Mouse (Mus musculus): ENCODE measurements at regions not wholly inside any gene's neighbourhood (a gene's known extent, or its start where the extent isn't known, plus 50 kb on each side); places are given as distances from the start of the nearest gene placed in this dataset.

DNA sequence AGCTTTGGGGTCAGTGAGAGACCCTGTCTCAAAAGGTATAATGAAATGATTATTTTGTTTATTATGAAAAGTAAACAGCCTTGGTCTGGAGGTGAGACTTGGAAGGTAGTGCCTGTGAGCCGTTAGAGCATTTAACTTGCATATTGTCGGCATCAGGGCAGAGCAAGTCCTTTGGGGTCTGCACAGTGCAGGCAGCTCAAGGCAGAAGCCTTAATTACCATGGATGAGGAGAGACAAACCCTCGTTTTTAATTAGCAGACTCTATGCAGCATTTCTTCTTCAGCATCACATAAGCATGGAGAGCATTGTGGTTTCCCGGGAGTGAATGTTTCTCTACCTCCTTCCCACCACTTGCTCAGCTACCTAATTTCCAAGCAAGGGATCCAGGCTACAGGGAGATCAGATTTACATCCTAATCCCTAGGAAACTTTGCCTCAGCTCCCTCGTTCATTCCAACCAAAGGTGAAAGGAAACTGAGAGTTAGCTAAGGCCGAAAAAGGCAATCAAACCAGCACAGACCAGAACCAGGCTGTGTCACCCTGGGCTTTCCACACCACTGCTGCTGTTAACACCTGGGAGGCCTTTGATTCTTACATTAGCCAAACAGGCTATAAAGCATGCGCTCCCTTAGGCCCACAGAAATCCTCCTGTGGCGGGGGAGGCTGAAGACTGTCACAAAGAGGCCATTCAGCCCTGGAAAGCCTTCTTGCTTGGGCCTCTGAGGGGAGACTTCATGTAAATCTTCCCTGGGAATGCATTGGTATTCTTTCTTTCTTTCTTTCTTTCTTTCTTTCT is 120.9 kb upstream of the Trib2 start:
- no peak overlapping the region for H3K4me3 ChIP-seq (ENCODE audit: low read depth, low read length)
- no peak for ATAC-seq (ENCODE audit: insufficient number of reproducible peaks, insufficient read depth, low FRiP score, low read depth)
- H3K9ac ChIP-seq (replicated peaks; ENCODE audit: low read depth, low read length), result no peak overlapping the region
- H3K27me3 ChIP-seq (ENCODE audit: control insufficient read depth, insufficient read depth, low read length), result no peaks in the 10 kb centered on the region
- 52% methylated on average over 8 of the region's 8 CpGs for whole genome bisulfite sequencing
- H3K9me3 ChIP-seq (ENCODE audit: control insufficient read depth, low read depth, low read length), result no peaks in the 10 kb centered on the region
- H3K27ac ChIP-seq (ENCODE audit: low read length), result no peak overlapping the region
- H3K4me2 ChIP-seq (replicated peaks; ENCODE audit: low read depth, low read length), result no peak overlapping the region
- H3K36me3 ChIP-seq (ENCODE audit: control insufficient read depth, insufficient read depth, low read length), result no peaks in the 10 kb centered on the region
- no peaks in the 10 kb centered on the region for H3K4me1 ChIP-seq (ENCODE audit: control insufficient read depth, insufficient read depth, low read length)

GRCm38 (mm10) chr12:15932067-15932466 is 115.3 kb upstream of the Trib2 start:
- Histone ChIP-seq H3K27me3 (ENCODE audit: control insufficient read depth, insufficient read depth, low read length) (no peaks in the 10 kb centered on the region), H3K9me3 (ENCODE audit: control insufficient read depth, low read depth, low read length) (no peaks in the 10 kb centered on the region), H3K27ac (ENCODE audit: low read length) (no peak overlapping the region), H3K4me3 (ENCODE audit: low read depth, low read length) (no peak overlapping the region), H3K9ac (replicated peaks; ENCODE audit: low read depth, low read length) (no peak overlapping the region), H3K36me3 (ENCODE audit: control insufficient read depth, insufficient read depth, low read length) (no peaks in the 10 kb centered on the region), H3K4me2 (replicated peaks; ENCODE audit: low read depth, low read length) (no peak overlapping the region), H3K4me1 (ENCODE audit: control insufficient read depth, insufficient read depth, low read length) (no peaks in the 10 kb centered on the region)
- WGBS, result 84% methylated on average over 4 of the region's 4 CpGs
- ATAC-seq (ENCODE audit: insufficient number of reproducible peaks, insufficient read depth, low FRiP score, low read depth), result no peak

GRCm38 (mm10) chr12:15931535-15931934 is 114.8 kb upstream of the Trib2 start:
- 95% methylated on average over 4 of the region's 4 CpGs for WGBS
- no peak for ATAC-seq (ENCODE audit: insufficient number of reproducible peaks, insufficient read depth, low FRiP score, low read depth)
- H3K27ac ChIP-seq (ENCODE audit: low read length), result no peak overlapping the region

GRCm38 (mm10) chr12:15930155-15930554 is 113.4 kb upstream of the Trib2 start:
- Histone ChIP-seq H3K4me2 (replicated peaks; ENCODE audit: low read depth, low read length) (no peak overlapping the region), H3K4me3 (ENCODE audit: low read depth, low read length) (no peak overlapping the region)

More at GRCm38 (mm10) chr12:15931535-15931934, 114.8 kb upstream of the Trib2 start:
- Histone ChIP-seq H3K4me3 (ENCODE audit: low read depth, low read length) (no peak overlapping the region), H3K4me2 (replicated peaks; ENCODE audit: low read depth, low read length) (no peak overlapping the region), H3K9me3 (ENCODE audit: control insufficient read depth, low read depth, low read length) (no peaks in the 10 kb centered on the region), H3K4me1 (ENCODE audit: control insufficient read depth, insufficient read depth, low read length) (no peaks in the 10 kb centered on the region), H3K27me3 (ENCODE audit: control insufficient read depth, insufficient read depth, low read length) (no peaks in the 10 kb centered on the region), H3K36me3 (ENCODE audit: control insufficient read depth, insufficient read depth, low read length) (no peaks in the 10 kb centered on the region), H3K9ac (replicated peaks; ENCODE audit: low read depth, low read length) (no peak overlapping the region)

GRCm38 (mm10) chr12:15929541-15929940 is 112.8 kb upstream of the Trib2 start:
- Histone ChIP-seq H3K27ac (ENCODE audit: low read length) (no peak overlapping the region), H3K4me2 (replicated peaks; ENCODE audit: low read depth, low read length) (no peak overlapping the region), H3K4me1 (ENCODE audit: control insufficient read depth, insufficient read depth, low read length) (no peaks in the 10 kb centered on the region), H3K9me3 (ENCODE audit: control insufficient read depth, low read depth, low read length) (no peaks in the 10 kb centered on the region), H3K9ac (replicated peaks; ENCODE audit: low read depth, low read length) (no peak overlapping the region), H3K27me3 (ENCODE audit: control insufficient read depth, insufficient read depth, low read length) (no peaks in the 10 kb centered on the region), H3K4me3 (ENCODE audit: low read depth, low read length) (no peak overlapping the region), H3K36me3 (ENCODE audit: control insufficient read depth, insufficient read depth, low read length) (no peaks in the 10 kb centered on the region)
- WGBS, result 65% methylated on average over 1 of the region's 1 CpGs
- no peak for ATAC-seq (ENCODE audit: insufficient number of reproducible peaks, insufficient read depth, low FRiP score, low read depth)

More at GRCm38 (mm10) chr12:15930155-15930554, 113.4 kb upstream of the Trib2 start:
- H3K27me3 ChIP-seq (ENCODE audit: control insufficient read depth, insufficient read depth, low read length), result no peaks in the 10 kb centered on the region
- no peaks in the 10 kb centered on the region for H3K4me1 ChIP-seq (ENCODE audit: control insufficient read depth, insufficient read depth, low read length)
- no peaks in the 10 kb centered on the region for H3K9me3 ChIP-seq (ENCODE audit: control insufficient read depth, low read depth, low read length)
- no peak overlapping the region for H3K9ac ChIP-seq (replicated peaks; ENCODE audit: low read depth, low read length)
- H3K36me3 ChIP-seq (ENCODE audit: control insufficient read depth, insufficient read depth, low read length), result no peaks in the 10 kb centered on the region
- ATAC-seq (ENCODE audit: insufficient number of reproducible peaks, insufficient read depth, low FRiP score, low read depth), result no peak
- H3K27ac ChIP-seq (ENCODE audit: low read length), result no peak overlapping the region
- 91% methylated on average over 3 of the region's 3 CpGs for WGBS

- Histone ChIP-seq H3K4me3 (ENCODE audit: low read depth, low read length) (no peak overlapping the region), H3K4me2 (replicated peaks; ENCODE audit: low read depth, low read length) (no peak overlapping the region), H3K4me1 (ENCODE audit: control insufficient read depth, insufficient read depth, low read length) (no peaks in the 10 kb centered on the region), H3K9ac (replicated peaks; ENCODE audit: low read depth, low read length) (no peak overlapping the region), H3K27me3 (ENCODE audit: control insufficient read depth, insufficient read depth, low read length) (no peaks in the 10 kb centered on the region), H3K27ac (ENCODE audit: low read length) (no peak overlapping the region), H3K36me3 (ENCODE audit: control insufficient read depth, insufficient read depth, low read length) (no peaks in the 10 kb centered on the region), H3K9me3 (ENCODE audit: control insufficient read depth, low read depth, low read length) (no peaks in the 10 kb centered on the region)
- WGBS, result 47% methylated on average over 1 of the region's 1 CpGs
- no peak for ATAC-seq (ENCODE audit: insufficient number of reproducible peaks, insufficient read depth, low FRiP score, low read depth)
These were observed 101.6 kb upstream of the Trib2 start for GRCm38 (mm10) chr12:15918291-15918690.

DNA sequence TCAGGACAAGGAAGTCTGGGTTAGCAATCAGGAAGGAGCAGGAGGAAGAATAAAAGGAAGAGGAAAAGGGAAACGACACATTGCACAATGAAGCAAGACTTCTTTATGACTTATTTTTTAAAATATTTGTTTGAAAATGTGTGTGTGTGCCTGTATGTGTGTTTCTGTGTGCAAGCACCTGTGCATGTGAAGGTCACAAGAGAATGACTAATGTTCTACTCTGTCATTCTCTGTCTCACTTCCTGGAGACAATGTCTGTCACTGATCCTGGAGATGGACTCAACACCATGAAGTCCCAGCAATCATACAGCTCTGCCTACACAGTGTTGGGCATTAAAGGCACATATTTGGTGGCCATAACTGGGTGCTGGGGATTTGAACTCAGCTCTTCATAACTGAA is 96.2 kb upstream of the Trib2 start:
- ATAC-seq (ENCODE audit: insufficient number of reproducible peaks, insufficient read depth, low FRiP score, low read depth), result no peak
- no peak overlapping the region for H3K9ac ChIP-seq (replicated peaks; ENCODE audit: low read depth, low read length)

GRCm38 (mm10) chr12:15912491-15912890 is 95.8 kb upstream of the Trib2 start:
- WGBS, result 85% methylated on average over 3 of the region's 3 CpGs
- H3K4me2 ChIP-seq (replicated peaks; ENCODE audit: low read depth, low read length), result no peak overlapping the region
- H3K9ac ChIP-seq (replicated peaks; ENCODE audit: low read depth, low read length), result no peak overlapping the region
- ATAC-seq (ENCODE audit: insufficient number of reproducible peaks, insufficient read depth, low FRiP score, low read depth), result no peak
- no peak overlapping the region for H3K27ac ChIP-seq (ENCODE audit: low read length)
- no peaks in the 10 kb centered on the region for H3K36me3 ChIP-seq (ENCODE audit: control insufficient read depth, insufficient read depth, low read length)
- no peaks in the 10 kb centered on the region for H3K4me1 ChIP-seq (ENCODE audit: control insufficient read depth, insufficient read depth, low read length)
- H3K4me3 ChIP-seq (ENCODE audit: low read depth, low read length), result no peak overlapping the region
- no peaks in the 10 kb centered on the region for H3K27me3 ChIP-seq (ENCODE audit: control insufficient read depth, insufficient read depth, low read length)
- H3K9me3 ChIP-seq (ENCODE audit: control insufficient read depth, low read depth, low read length), result no peaks in the 10 kb centered on the region

More for the DNA sequence above, 96.2 kb upstream of the Trib2 start:
- Histone ChIP-seq H3K4me1 (ENCODE audit: control insufficient read depth, insufficient read depth, low read length) (no peaks in the 10 kb centered on the region), H3K4me3 (ENCODE audit: low read depth, low read length) (no peak overlapping the region), H3K9me3 (ENCODE audit: control insufficient read depth, low read depth, low read length) (no peaks in the 10 kb centered on the region), H3K27ac (ENCODE audit: low read length) (no peak overlapping the region), H3K27me3 (ENCODE audit: control insufficient read depth, insufficient read depth, low read length) (no peaks in the 10 kb centered on the region), H3K36me3 (ENCODE audit: control insufficient read depth, insufficient read depth, low read length) (no peaks in the 10 kb centered on the region), H3K4me2 (replicated peaks; ENCODE audit: low read depth, low read length) (no peak overlapping the region)
- 85% methylated on average over 1 of the region's 1 CpGs for WGBS
